Mouse (Mus musculus): ENCODE data around the gene Hoxc5.

Hoxc5 gene

GRCm38 (mm10) chr15:103034807-103035547, 67.7 kb downstream of the Hoxc5 start:
- DNase-seq (ENCODE audit: low read depth in 1 of 2, low spot score in 2 of 2) = no peak

- no peak for DNase-seq (ENCODE audit: low read depth in 1 of 2, low spot score in 2 of 2)
Observed at GRCm38 (mm10) chr15:103035548-103035881, 68.3 kb downstream of the Hoxc5 start.

GRCm38 (mm10) chr15:103037579-103037978, 70.3 kb downstream of the Hoxc5 start:
- no peak for DNase-seq (ENCODE audit: low read depth in 1 of 2, low spot score in 2 of 2)

- DNase-seq (ENCODE audit: low read depth in 1 of 2, low spot score in 2 of 2) = no peak
Observed at GRCm38 (mm10) chr15:103038701-103039480, 71.6 kb downstream of the Hoxc5 start.

- no peak for DNase-seq (ENCODE audit: low read depth in 1 of 2, low spot score in 2 of 2)
Observed at GRCm38 (mm10) chr15:103039609-103040008, 72.4 kb downstream of the Hoxc5 start.

- no peak for DNase-seq (ENCODE audit: low read depth in 1 of 2, low spot score in 2 of 2)
Observed at GRCm38 (mm10) chr15:103040601-103041000, 73.4 kb downstream of the Hoxc5 start.

GRCm38 (mm10) chr15:103041613-103042012, 74.4 kb downstream of the Hoxc5 start:
- DNase-seq (ENCODE audit: low read depth in 1 of 2, low spot score in 2 of 2) = no peak

GRCm38 (mm10) chr15:103042209-103042608, 75.0 kb downstream of the Hoxc5 start:
- DNase-seq (ENCODE audit: low read depth in 1 of 2, low spot score in 2 of 2) = no peak

- DNase-seq (ENCODE audit: low read depth in 1 of 2, low spot score in 2 of 2) = no peak
Observed at GRCm38 (mm10) chr15:103051670-103052069, 84.4 kb downstream of the Hoxc5 start.

GRCm38 (mm10) chr15:103053210-103053609, 86.0 kb downstream of the Hoxc5 start:
- no peak for DNase-seq (ENCODE audit: low read depth in 1 of 2, low spot score in 2 of 2)

- DNase-seq (ENCODE audit: low read depth in 1 of 2, low spot score in 2 of 2) = no peak
Observed at GRCm38 (mm10) chr15:103056396-103056795, 89.2 kb downstream of the Hoxc5 start.

GRCm38 (mm10) chr15:103058715-103059114, 91.5 kb downstream of the Hoxc5 start:
- DNase-seq (ENCODE audit: low read depth in 1 of 2, low spot score in 2 of 2) = no peak

GRCm38 (mm10) chr15:103059393-103059992, 92.2 kb downstream of the Hoxc5 start:
- DNase-seq (ENCODE audit: low read depth in 1 of 2, low spot score in 2 of 2) = no peak

- DNase-seq (ENCODE audit: low read depth in 1 of 2, low spot score in 2 of 2) = no peak
Observed at GRCm38 (mm10) chr15:103060021-103060340, 92.7 kb downstream of the Hoxc5 start.

GRCm38 (mm10) chr15:103060341-103061130, 93.3 kb downstream of the Hoxc5 start:
- no peak for DNase-seq (ENCODE audit: low read depth in 1 of 2, low spot score in 2 of 2)

- no peak for DNase-seq (ENCODE audit: low read depth in 1 of 2, low spot score in 2 of 2)
Observed at GRCm38 (mm10) chr15:103061131-103061825, 94.0 kb downstream of the Hoxc5 start.

GRCm38 (mm10) chr15:103061988-103062387, 94.7 kb downstream of the Hoxc5 start:
- DNase-seq (ENCODE audit: low read depth in 1 of 2, low spot score in 2 of 2) = no peak

GRCm38 (mm10) chr15:103065642-103066041, 98.4 kb downstream of the Hoxc5 start:
- no peak for DNase-seq (ENCODE audit: low read depth in 1 of 2, low spot score in 2 of 2)
